Mouse (Mus musculus) stomach, postnatal 0 days (tissue): Measurements from ENCODE around the gene Gm10681.
"Not testable (repeated sequence)": the region's sequence is repeated elsewhere in the genome, so short reads cannot be mapped to it uniquely, and the experiment has no call there.

ENCODE experiments used
- CTCF ChIP-seq: IDR thresholded peaks from 2 replicates; pipeline ENCODE4 v1.5.1; 2016; ENCODE audit warnings: antibody characterized with exemption, low read depth, mild to moderate bottlenecking, moderate library complexity
- EP300 ChIP-seq: optimal IDR thresholded peaks from 2 replicates; pipeline ENCODE3; 2016; ENCODE audit warnings: antibody characterized with exemption

GRCm38 (mm10) chr3:98550832-98551231 lies 37.8 kb downstream of the Gm10681 start:
- not testable (repeated sequence) for TF ChIP-seq CTCF, EP300
